Mouse (Mus musculus) hindbrain, embryonic 16.5 days (tissue): ENCODE data around the gene Lyrm9. TPM values are rescaled to one million over a fixed set of nuclear protein-coding genes. Genes with fewer than 3 reads are reported as not detected.

Experiments used
- ATAC-seq: fragments of 200-750 bp; cut with Nextera tagmentation; 2 replicates; pipeline ENCODE4 v1.8.0; 2017; ENCODE audit warnings: moderate TSS enrichment, moderate library complexity
- H3K27ac ChIP-seq: fragments of 300-500 bp; sonication (generic); 2 replicates; pipeline ENCODE4 v1.5.1; 2014; ENCODE audit warnings: low read depth, mild to moderate bottlenecking, control low read depth, low read length, moderate library complexity
- H3K27me3 ChIP-seq: fragments of 300-500 bp; sonication (generic); replicated peaks from 2 replicates; pipeline ENCODE4 v1.6.1; 2014; ENCODE audit warnings: low read length; ENCODE audit not compliant: control insufficient read depth, insufficient read depth
- H3K36me3 ChIP-seq: fragments of 300-500 bp; sonication (generic); 2 replicates; pipeline ENCODE4 v1.6.1; 2014; ENCODE audit warnings: mild to moderate bottlenecking, low read length, moderate library complexity, mixed read lengths; ENCODE audit not compliant: control insufficient read depth, insufficient read depth
- H3K4me1 ChIP-seq: fragments of 300-500 bp; sonication (generic); 2 replicates; pipeline ENCODE4 v1.6.1; 2014; ENCODE audit warnings: low read depth, low read length; ENCODE audit not compliant: control insufficient read depth, insufficient read depth
- H3K4me2 ChIP-seq: fragments of 300-500 bp; sonication (generic); 2 replicates; pipeline ENCODE4 v1.6.1; 2014; ENCODE audit warnings: mild to moderate bottlenecking, low read length, control low read depth, moderate library complexity
- H3K4me3 ChIP-seq: fragments of 300-500 bp; sonication (generic); 2 replicates; pipeline ENCODE4 v1.5.1; 2014; ENCODE audit warnings: mild to moderate bottlenecking, low read length, control low read depth, moderate library complexity
- H3K9ac ChIP-seq: fragments of 300-500 bp; sonication (generic); 2 replicates; pipeline ENCODE4 v1.6.1; 2014; ENCODE audit warnings: low read depth, mild to moderate bottlenecking, control low read depth, low read length, moderate library complexity
- H3K9me3 ChIP-seq: fragments of 300-500 bp; sonication (generic); 2 replicates; pipeline ENCODE4 v1.6.1; 2014; ENCODE audit warnings: mild to moderate bottlenecking, low read length, moderate library complexity; ENCODE audit not compliant: control insufficient read depth
- WGBS: fragments of 180-500 bp; shearing (Covaris S2); extraction: QIAGEN DNeasy Blood & Tissue Kit; methylation state at CpG from one replicate; pipeline ENCODE4 v1.1.7; 2014; 5-methylcytosine and 5-hydroxymethylcytosine counted together
- polyA plus RNA-seq: library from polyadenylated mRNA; unstranded; fragments of >200 nt; fragmentation: Nextera tagmentation; extraction: Ambion mirVana; gene quantifications from 2 replicates; pipeline ENCODE4 v1.2.1, GENCODE M21; 2015

The Lyrm9 gene
- polyA plus RNA-seq, 1 experiment from 2014 or later, result 48.4 TPM

DNA sequence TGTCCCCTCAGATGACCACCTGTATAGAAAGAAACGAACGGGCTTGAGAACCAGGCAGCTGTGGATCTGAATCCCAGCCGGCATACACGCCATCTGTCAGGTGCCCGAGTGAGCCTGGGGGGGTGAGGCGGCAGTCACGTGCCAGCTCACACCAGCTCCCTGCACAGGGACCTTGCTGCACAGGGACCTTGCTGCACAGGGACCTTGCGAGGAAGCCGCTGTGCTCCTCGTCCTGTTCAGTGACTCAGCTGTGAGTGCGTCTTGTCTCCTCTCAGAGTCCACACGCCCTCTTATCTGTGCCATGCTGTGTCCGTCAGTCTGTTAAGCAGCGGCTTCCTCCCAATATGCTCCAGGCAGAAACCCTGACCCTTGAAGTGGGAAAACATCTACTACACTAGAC, 13.1 kb downstream of the Lyrm9 start:
- ATAC-seq, result no peak
- no peak overlapping the region for H3K27ac ChIP-seq
- H3K9me3 ChIP-seq, result no peaks in the 10 kb centered on the region
- H3K27me3 ChIP-seq, result no peaks in the 10 kb centered on the region
- 65% methylated on average over 14 of the region's 14 CpGs for WGBS
- no peak overlapping the region for H3K4me2 ChIP-seq
- H3K36me3 ChIP-seq, result peaks cover 5% of the 10 kb centered on the region
- peaks cover 2% of the 10 kb centered on the region; the same call in 1 of the 2 replicates for H3K4me1 ChIP-seq
- H3K9ac ChIP-seq, result no peak overlapping the region
- H3K4me3 ChIP-seq, result no peak overlapping the region

DNA sequence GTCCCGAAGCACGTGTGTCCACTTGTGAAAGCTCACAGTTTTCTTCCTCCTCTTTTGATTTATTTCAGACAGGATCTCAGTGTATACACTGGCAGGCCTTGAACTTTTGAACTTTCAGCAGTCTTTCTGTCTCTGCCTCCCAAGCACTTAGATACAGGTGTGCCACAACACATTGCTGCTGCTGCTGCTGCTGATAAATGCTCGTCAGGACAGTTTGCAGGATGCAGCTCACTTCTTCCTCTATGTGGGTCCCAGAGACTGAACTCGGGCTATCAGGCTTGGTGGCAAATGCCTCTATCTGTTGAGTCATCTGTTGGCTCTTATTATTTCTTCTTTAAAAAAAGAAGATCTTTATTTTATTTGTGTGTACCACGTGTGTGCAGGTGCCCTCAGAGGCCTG, 13.8 kb downstream of the Lyrm9 start:
- Histone ChIP-seq H3K9me3 (no peaks in the 10 kb centered on the region), H3K4me2 (no peak overlapping the region), H3K4me3 (no peak overlapping the region), H3K36me3 (peaks cover 5% of the 10 kb centered on the region), H3K4me1 (peaks cover 2% of the 10 kb centered on the region; the same call in 1 of the 2 replicates), H3K27ac (no peak overlapping the region), H3K9ac (no peak overlapping the region), H3K27me3 (no peaks in the 10 kb centered on the region)
- 85% methylated on average over 5 of the region's 5 CpGs for WGBS
- ATAC-seq, result no peak

DNA sequence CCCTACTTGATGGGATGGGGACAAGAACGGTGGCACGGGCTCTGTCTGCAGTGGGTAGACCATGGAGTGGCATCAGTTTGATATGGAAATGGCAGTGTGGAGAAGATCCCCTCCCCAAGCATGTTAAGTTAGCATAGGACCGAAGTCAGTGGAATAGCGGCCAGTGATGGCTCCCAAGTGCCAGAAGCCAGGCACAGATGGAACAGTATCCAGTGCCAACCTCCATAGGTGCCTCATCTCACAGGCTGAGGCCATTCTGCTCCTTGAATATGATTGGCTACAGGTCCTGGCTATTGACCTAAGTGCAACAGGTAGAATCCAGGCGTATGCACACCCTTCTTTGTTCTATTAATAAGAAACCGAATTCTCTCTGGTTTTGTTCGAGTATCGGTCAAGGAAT, 15.6 kb downstream of the Lyrm9 start:
- H3K4me2 ChIP-seq, result no peak overlapping the region
- H3K36me3 ChIP-seq, result peaks cover 5% of the 10 kb centered on the region
- no peak overlapping the region for H3K9ac ChIP-seq
- H3K27ac ChIP-seq, result no peak overlapping the region
- peaks cover 2% of the 10 kb centered on the region; the same call in 1 of the 2 replicates for H3K4me1 ChIP-seq
- WGBS, result 94% methylated on average over 8 of the region's 8 CpGs
- no peak for ATAC-seq
- no peak overlapping the region for H3K4me3 ChIP-seq
- no peaks in the 10 kb centered on the region for H3K9me3 ChIP-seq
- H3K27me3 ChIP-seq, result no peaks in the 10 kb centered on the region

DNA sequence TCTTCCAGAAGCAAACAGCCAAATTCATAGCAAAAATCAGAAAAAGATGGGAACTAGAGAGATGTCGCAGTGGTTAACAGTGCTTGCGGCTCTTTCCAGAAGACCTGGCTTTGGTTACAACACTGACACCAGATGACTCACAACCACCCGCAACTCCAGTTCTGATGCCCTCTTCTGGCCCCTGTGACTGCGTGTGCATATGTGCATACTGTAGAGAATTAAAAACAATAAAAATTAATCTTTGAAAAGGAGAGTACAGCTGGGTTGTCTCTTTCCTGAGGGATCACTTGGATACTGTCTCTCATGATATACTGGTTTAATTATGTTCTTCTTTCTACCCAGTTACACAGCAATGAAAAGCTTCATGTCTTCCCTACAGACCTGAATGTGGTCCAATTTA, 20.2 kb downstream of the Lyrm9 start:
- Histone ChIP-seq H3K9ac (no peak overlapping the region), H3K4me2 (no peak overlapping the region), H3K27me3 (no peaks in the 10 kb centered on the region; the same call in 1 of the 2 replicates), H3K27ac (no peak overlapping the region), H3K4me3 (no peak overlapping the region), H3K9me3 (no peaks in the 10 kb centered on the region), H3K36me3 (no peaks in the 10 kb centered on the region), H3K4me1 (peaks cover 3% of the 10 kb centered on the region; the same call in 1 of the 2 replicates)
- ATAC-seq, result no peak; the same call in 1 of the 2 replicates
- WGBS, result 82% methylated on average over 4 of the region's 4 CpGs

DNA sequence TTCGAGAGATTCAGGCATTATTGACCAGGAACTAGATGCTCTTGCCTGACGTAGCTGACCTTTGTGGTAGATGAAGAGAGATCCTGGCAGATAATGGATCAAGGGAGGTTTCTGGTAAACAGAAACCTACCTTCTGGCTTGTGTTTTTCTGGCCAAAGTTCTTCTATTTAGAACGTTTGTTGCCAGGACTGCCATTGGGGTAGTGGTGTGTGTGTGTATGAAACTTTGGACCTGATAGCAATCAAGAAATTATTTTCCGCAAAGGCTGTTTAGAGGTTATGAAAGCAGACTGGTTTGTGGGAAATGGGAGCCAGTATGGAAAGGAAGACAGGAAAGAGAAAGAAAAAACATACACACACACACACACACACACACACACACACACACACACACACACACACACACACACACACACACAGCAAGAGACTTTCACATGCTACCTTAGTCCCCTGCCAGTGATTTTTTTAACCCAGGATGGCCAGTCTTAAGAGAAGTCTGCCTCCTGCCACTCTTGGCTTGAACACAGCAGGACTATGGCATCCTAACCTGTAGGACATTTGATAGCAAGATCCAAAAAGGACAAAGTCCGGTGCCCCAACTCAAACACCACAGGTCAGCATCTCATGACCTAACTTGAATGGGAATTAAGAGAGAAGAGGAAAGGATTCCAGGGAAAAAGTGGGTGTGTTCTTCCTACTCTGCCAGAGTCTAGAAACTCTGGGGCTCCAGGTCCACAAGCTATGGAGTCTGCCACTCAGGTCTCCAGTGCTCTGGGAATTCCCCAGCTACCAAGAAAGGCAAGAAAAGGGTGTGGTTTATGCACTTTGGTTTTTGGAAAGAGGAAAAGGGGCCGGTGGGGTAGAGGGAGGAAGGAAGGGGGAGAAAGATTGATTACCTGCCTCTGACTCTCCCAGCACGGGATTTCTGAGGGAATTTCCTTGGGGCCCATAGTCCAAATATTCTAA, 21.8 kb downstream of the Lyrm9 start:
- H3K27ac ChIP-seq, result no peak overlapping the region
- H3K9me3 ChIP-seq, result no peaks in the 10 kb centered on the region
- H3K36me3 ChIP-seq, result no peaks in the 10 kb centered on the region
- no peak overlapping the region for H3K4me2 ChIP-seq
- WGBS, result 68% methylated on average over 7 of the region's 7 CpGs
- H3K4me3 ChIP-seq, result no peak overlapping the region
- H3K9ac ChIP-seq, result no peak overlapping the region
- H3K27me3 ChIP-seq, result no peaks in the 10 kb centered on the region; the same call in 1 of the 2 replicates
- peaks cover 3% of the 10 kb centered on the region; the same call in 1 of the 2 replicates for H3K4me1 ChIP-seq
- no peak for ATAC-seq

DNA sequence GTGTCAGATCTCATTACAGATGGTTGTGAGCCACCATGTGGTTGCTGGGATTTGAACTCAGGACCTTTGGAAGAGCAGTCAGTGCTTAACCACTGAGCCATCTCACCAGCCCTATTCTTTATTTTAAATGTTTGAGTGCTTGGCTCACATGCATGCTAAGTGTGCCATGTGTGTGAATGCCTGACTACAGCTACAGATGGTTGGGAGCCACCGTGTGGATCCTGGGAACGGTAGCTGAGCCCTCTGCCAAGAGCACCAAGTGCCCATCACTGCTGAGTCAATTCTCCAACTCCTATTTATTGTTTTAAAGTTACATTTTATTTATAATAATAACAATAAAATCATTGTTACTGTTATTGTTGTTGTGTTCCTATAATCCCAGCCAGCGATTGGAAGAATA, 23.5 kb downstream of the Lyrm9 start:
- H3K27me3 ChIP-seq, result no peaks in the 10 kb centered on the region; the same call in 1 of the 2 replicates
- no peak overlapping the region for H3K4me2 ChIP-seq
- H3K9me3 ChIP-seq, result no peaks in the 10 kb centered on the region
- no peak for ATAC-seq
- no peaks in the 10 kb centered on the region for H3K36me3 ChIP-seq
- H3K27ac ChIP-seq, result no peak overlapping the region
- H3K4me1 ChIP-seq, result peaks cover 3% of the 10 kb centered on the region; the same call in 1 of the 2 replicates
- H3K4me3 ChIP-seq, result no peak overlapping the region
- no peak overlapping the region for H3K9ac ChIP-seq
- WGBS, result 68% methylated on average over 3 of the region's 3 CpGs

DNA sequence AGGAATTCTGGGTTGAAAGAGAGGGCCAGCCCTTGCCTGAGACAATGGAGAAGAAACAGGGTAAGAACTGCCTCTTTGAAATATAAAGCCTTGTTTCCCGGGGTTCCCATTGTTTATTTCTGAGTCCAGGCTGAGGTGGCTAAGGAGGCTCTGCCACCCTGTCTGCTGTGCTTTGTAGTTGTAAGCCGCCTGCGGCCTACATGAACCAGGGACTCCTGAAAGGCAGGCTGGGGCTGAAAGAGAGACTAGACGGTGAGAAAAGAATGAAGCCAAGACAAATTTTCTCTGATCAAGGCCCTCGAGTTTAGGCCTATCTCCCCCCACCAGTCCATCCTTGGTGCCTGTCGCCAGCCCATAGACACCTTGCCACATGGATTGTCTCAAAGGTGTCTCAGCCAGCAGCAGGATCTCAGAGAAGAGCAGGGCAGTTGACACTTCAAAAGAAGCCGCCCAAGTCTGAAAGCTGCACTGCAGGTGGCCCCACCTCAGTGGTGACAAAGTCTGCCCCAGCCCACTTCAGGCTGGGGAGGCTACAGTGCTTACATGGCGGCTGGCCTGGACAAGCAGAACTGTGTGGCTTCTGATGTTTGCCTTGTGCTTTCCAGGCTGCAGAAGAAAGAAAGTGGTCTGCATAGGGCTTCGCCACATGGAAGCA, 25.0 kb downstream of the Lyrm9 start:
- Histone ChIP-seq H3K9ac (no peak overlapping the region), H3K27ac (no peak overlapping the region), H3K4me3 (no peak overlapping the region), H3K4me2 (no peak overlapping the region), H3K4me1 (peaks cover 3% of the 10 kb centered on the region; the same call in 1 of the 2 replicates), H3K36me3 (no peaks in the 10 kb centered on the region), H3K27me3 (no peaks in the 10 kb centered on the region; the same call in 1 of the 2 replicates), H3K9me3 (no peaks in the 10 kb centered on the region)
- no peak for ATAC-seq
- WGBS, result 35% methylated on average over 9 of the region's 9 CpGs

DNA sequence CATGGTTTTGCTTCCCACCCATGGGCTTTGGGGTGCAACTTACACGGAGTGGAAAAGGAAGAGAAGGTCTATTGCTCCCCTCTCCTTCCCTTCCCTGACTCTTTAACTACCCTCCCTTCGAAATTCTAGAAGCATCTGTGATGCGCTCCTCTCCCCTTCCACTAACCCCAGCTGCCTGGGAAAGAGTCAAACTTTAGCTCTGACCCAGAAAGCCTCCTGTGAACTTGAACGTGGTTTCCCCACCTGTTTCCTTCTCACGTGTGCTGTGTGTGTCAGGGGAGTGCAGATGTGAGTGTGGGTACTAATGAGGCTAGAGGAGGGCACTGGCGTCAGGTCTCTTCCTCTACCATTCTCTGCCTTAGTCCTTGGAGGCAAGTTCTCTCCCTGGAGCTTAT, 25.5 kb downstream of the Lyrm9 start:
- Histone ChIP-seq H3K4me1 (peaks cover 3% of the 10 kb centered on the region; the same call in 1 of the 2 replicates), H3K36me3 (no peaks in the 10 kb centered on the region), H3K4me2 (no peak overlapping the region), H3K27ac (no peak overlapping the region), H3K9ac (no peak overlapping the region), H3K4me3 (no peak overlapping the region), H3K27me3 (no peaks in the 10 kb centered on the region; the same call in 1 of the 2 replicates), H3K9me3 (no peaks in the 10 kb centered on the region)
- ATAC-seq, result no peak
- WGBS, result 71% methylated on average over 6 of the region's 6 CpGs

DNA sequence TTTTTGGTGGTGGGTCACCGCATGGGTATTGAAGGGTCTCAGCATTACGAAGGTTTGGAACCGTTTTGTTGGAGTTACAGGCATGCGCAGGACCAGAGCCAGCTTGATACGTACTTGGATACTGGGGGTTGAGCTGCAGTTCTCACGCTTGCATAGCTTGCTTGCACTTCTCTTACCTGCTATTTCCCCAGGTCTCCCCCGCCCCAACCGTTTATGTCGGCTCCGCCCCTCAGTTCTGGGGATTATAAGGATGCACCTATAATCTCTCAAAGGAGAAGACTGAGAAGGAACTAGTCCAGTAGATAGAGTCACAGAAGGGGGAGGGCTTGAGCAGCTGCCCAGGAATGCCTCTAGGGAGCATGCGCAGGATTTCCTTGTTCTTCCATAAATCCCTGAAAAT, 26.1 kb downstream of the Lyrm9 start:
- Histone ChIP-seq H3K9ac (no peak overlapping the region), H3K4me2 (no peak overlapping the region), H3K9me3 (no peaks in the 10 kb centered on the region), H3K4me3 (no peak overlapping the region), H3K36me3 (no peaks in the 10 kb centered on the region), H3K27ac (no peak overlapping the region), H3K4me1 (peaks cover 3% of the 10 kb centered on the region; the same call in 1 of the 2 replicates), H3K27me3 (no peaks in the 10 kb centered on the region; the same call in 1 of the 2 replicates)
- ATAC-seq, result no peak
- WGBS, result 90% methylated on average over 11 of the region's 11 CpGs
